Mouse (Mus musculus) bone marrow macrophage, adult 2 months (primary cell): ENCODE results near the gene Crb3.
"Not testable (repeated sequence)": the region's sequence is repeated elsewhere in the genome, so short reads cannot be mapped to it uniquely, and the experiment has no call there.

Experiments
- CTCF ChIP-seq: IDR thresholded peaks from 2 replicates; pipeline ENCODE4 v1.5.1; 2012; ENCODE audit warnings: low read depth, mild to moderate bottlenecking, low read length, moderate library complexity
- POLR2A ChIP-seq: IDR thresholded peaks from 2 replicates; pipeline ENCODE4 v1.6.1; 2012; ENCODE audit warnings: mild to moderate bottlenecking, low read depth, low read length, borderline replicate concordance

GRCm38 (mm10) chr17:57051679-57052078 lies 7.2 kb upstream of the Crb3 start:
- not testable (repeated sequence) for TF ChIP-seq CTCF, POLR2A
